Mouse (Mus musculus) R1 (cell line): Measurements from ENCODE around the gene Dtd1.
A peak's percentile ranks its signal among the peaks of the same experiment; 100 is the strongest.

Source experiments
- DNase-seq: peaks from one replicate; pipeline ENCODE4 v3.0.0-alpha.2; 2018; ENCODE audit warnings: low read depth, low spot score

The Dtd1 gene

DNA sequence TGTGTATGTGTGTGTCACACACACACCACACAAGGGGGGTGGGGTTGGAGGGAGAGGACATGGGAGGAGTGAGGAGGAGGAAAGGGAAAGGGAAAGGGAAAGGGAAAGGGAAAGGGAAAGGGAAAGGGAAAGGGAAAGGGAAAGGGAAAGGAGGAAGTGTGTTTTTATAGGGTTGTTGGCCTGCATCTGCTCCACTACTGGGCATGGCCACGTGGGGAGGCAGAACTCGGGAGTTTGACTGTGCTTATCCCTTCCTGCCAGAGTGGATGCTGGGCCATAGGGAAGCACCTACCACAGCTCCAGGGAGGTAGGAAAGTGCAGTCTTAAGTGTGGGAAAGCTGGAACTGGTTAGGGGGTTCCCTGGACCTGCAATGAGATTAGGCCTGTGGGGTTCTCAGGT lies 114.9 kb downstream of the Dtd1 start:
- peak; percentile 61 for DNase-seq

DNA sequence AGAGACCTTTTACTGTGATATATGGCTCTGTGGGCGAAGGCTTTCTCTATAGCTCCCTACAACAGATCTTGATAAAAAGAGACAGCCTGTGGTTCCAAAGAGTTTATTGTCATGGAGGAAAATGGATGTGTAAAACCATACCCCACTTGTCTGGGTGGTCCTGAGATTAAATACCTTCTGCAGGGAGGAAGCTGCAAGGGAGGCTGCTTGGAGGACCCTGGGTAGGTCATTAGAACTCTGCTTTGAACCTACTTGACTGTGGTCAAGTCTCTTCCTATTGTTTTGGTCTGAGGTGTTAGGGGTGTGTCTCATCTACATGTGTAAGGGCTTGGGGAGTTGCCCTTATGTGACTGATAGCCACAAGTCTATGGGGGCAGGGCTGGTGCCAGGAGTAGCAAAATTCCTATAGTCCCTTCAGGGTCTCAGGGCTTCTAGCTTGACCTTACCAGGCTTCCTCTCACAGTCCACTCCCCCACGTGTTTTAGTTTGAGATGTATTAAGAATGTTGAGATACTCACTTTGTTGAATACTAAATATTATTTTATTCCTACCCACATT lies 115.6 kb downstream of the Dtd1 start:
- peak; percentile 97 for DNase-seq

DNA sequence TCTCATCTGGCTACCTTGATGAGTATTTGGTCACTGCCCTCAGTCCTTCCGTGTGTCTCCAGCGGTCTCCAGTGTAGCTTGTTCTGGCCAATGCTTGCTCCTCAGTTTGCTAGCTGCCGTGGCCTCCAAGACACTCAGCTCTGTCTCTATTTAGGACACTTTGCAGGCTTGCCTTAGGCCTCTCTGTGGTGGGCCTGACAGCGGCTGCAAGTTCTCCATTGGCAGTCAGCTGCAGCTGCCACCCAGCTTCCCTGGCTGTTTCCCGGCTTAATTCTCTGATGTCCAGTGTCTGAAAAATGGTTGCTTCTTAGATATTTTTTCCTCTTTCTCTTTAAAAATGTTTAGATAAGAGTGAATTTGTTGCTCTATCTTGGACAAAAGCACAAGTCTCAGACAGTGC lies 116.6 kb downstream of the Dtd1 start:
- peak; percentile 45 for DNase-seq

DNA sequence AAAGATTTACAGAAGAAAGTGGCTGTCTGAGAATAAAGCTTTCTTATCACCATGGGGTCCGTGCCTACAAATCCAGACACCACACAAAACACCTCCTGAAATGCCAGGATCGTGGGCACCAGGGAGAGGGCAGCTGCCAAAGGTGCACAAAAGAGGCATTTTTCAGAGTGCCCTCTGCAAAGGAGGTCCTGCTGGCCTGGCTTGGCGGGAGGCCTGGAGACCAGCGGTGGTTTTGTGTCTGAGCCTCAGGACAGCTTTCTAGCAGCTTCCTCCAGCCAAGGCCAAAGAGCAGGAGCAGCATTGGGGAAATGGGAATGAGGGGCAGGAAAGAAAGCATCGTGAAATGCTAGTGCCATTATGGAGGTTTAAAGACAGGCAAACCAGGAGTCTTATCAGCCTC lies 118.6 kb downstream of the Dtd1 start:
- DNase-seq, result no peak

DNA sequence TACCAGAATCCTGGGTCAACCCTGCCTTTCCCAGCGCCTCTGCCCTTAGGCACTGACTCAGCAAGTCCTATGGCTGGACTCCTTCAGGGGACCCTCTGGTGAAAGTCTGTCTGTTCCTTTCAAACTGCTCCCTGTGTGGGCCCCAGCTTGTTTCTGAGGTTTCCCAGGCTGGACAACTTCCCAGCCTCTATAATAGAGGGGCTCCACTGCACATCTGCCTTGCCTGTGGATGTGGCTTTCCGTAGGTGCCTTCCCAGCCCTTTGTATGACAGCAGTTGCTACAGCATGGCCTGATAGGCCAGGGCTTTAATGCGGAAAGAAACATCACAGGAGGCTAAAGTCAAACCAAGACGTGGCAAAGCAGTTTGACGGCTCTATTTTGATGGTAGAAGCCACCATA lies 119.6 kb downstream of the Dtd1 start:
- no peak for DNase-seq

DNA sequence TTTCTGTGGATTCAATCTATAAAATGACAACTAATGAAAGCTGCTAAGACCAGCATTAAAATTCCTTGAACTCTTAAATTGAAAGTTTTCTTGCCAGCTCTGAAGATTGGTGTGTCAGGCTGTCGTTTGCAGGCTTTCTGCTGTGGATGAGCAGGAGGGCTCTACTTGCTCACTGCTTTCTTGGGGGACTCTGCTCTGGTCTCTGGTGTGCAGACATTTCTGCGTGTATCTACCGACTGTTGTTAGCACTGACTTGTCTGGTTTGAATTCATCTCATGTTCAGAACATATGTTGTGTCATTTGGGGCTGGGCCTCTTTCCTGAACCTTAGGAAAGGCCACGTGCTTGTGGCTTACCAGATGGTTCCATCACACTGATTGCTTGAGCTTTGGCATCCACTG lies 120.0 kb downstream of the Dtd1 start:
- no peak for DNase-seq

DNA sequence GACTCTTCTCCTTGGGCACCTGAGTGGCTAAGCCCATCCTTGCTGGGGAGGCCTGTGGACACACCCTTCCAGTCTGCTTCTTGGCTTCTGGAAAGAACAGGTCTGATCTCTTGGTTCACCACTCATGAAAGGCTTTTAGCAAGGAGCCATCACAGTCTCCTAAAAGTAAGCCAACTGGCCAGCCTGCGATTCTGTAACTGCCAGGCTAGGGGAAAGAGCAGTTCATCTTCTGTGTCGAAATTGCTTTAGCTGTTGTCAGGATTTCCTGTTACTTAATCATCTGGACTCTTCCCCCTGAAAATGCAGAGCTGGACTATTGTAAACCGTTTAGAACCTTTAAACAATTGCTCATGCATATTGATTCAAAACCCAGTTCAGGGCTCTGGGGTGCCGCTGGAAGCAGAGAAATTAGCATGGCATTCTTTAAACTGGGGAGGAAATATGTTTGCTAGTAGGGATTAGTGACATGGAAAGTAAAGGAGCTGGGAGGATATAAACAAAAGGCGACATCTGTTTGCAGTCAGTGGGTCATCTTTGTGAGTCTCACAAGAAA lies 120.8 kb downstream of the Dtd1 start:
- peak; percentile 52 for DNase-seq

DNA sequence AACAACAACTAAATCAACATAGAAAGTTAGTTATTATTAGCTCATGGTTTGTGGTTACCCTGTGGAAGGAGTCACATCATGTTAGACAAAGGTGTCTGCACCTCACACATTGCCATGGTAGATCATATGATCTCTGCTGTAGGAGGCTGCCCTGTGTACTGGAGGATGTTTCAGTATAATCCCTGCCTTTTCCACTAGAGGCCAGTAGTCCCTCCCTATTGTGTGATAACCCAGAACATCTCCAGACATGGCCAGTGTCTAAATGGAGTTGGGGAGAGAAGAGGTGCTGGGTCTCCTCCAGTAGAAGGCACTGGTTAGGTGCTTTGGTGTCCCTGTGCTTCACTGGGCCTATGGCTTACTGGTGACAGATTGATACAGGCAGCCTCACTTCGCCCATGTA lies 125.0 kb downstream of the Dtd1 start:
- peak; percentile 60 for DNase-seq

DNA sequence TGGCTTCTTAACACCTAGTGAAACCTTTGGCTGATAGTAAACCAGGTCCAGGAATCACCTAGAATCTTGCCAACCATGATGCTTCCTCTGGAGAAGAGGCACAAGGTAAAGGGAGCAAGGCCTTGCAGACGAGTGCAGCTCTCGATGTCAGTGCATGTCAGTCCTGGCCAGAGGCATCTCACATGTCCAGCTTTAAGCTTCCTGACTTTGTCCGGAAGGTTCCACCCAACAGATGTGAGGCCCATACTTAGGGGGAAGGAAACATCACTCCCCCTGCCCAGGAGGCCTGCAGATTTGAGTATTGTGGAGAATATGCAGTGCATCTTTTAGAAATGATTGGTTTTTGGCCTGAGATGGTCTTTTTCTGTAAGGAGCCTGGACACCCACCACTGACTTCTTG lies 127.4 kb downstream of the Dtd1 start:
- no peak for DNase-seq

DNA sequence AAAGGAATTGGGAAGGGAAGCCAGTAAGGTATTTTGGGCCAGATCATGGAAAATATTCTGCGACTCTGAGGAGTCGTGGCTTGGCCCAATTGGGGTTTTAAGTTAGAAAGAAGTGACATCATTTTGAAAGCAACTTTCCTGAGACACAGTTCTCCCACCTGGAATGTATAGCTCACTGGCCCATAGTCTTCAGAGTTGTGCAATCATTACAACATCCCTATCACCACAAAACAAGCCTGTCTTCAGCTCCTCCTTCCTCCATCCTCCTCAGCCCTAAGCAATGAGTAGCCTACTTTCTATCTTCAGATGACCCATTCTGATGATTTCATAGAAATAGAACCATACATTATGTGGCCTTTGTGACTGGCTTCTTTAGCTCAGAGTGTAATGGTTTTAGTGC lies 130.1 kb downstream of the Dtd1 start:
- no peak for DNase-seq

DNA sequence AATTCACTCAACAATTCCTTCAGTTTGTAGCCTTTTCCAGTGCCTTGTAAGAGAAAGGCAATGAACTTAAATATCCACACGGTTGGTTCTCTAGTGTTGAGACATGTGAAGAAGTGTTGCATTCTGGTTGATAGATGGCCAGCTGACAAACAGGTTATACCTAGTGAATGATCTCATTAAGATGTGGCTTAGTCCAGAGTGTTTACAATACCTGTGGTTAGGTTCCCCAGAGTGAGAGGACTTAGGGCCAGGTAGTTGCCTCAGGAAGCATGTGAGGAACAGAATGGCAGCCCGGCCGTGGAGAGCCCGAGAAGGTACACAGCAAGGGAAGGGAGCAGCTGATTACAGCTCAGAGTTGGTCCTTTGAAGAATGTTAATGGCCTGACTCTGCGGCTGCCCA lies 138.5 kb downstream of the Dtd1 start:
- no peak for DNase-seq

DNA sequence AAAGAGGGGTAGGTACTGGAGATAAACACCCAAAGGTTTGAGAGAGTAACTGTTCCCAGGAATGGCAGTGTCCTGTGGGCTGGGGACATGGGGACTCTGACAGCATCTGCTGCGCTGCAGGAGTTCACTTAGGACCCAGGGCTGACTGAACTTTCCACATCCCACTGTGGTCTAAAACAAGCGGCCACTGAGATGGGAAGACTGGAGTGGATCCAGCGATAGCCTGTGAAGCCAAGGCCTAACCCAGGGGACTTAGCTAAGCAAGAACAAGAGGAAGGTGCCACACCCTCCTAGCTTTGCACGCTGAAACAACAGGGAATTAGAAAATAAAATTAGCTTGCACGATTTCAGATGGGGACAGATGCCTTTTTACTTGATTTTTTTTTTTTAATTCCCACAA lies 138.9 kb downstream of the Dtd1 start:
- no peak for DNase-seq

DNA sequence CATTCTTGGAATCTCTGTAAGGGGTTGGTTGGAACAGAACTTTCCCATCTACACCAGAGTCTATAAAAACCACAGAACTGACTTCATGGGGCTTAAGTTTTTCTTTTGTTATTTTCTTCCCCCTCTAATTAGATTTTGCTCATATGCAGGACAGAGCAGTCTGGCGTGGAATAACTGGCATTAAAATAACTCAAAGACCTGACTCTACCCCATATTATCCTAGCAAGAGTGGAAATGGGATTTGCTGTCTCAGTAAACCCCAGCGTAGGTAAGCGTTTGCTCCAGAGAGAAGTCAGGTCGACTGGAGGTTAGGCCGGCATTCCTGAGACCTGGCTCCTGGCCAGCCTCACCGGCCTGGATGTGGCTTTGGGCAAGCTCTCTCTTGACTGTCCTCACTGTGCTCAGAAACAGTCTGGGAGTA lies 140.9 kb downstream of the Dtd1 start:
- no peak for DNase-seq

DNA sequence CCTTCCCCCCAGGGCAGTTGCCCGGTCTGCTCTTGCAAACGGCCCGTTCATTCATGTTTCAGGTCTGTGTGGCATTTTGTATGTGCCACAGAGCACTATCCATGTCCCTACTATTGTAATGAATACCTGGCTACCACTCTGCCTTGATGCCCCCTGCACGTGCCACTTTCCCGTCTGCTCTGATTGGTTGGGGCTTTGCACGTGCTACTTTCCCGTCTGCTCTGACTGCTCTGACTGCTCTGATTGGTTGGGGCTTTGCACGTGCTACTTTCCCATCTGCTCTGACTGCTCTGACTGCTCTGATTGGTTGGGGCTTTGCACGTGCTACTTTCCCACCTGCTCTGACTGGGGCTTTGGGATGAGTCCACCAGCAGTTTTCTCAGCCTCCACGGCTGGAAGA lies 142.3 kb downstream of the Dtd1 start:
- DNase-seq, result peak; percentile 37

DNA sequence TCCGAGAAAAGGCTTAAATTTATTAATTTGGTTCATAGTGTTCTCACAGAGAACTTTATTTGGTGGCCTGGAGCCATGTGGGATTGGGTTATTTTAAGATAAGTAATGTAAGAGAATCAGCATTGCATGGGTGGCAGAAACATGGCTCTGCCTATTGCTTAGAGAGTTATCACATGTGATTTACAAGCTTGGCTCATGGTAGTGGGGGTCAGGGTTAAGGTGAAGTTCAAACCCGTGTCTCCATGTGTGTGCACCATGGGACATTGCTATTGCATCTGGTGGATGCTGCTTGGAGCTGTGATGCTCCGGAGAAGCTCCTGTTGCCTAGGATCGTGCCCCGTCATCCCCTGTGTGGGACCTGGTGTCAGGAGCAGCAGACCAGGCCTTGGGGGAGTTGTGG lies 143.6 kb downstream of the Dtd1 start:
- DNase-seq, result no peak

DNA sequence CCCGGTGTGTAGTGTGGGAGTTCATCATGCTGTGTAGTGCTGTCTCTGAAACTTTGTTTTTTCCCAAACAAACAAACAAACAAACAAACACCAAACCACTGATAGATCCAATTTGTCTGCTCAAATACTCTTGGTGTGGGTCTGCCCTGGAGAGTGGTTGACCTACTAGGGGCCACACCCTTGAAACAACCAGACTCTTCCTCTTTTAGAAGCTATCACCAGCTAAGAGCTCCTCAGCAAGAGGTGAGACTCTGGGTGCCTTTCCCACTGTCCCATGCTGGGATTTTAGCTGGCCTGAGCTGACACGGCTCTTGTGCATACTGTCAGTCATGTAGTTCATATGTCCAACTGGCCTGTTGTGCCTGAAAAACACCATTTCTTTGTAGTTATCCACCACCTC lies 145.6 kb downstream of the Dtd1 start:
- no peak for DNase-seq

DNA sequence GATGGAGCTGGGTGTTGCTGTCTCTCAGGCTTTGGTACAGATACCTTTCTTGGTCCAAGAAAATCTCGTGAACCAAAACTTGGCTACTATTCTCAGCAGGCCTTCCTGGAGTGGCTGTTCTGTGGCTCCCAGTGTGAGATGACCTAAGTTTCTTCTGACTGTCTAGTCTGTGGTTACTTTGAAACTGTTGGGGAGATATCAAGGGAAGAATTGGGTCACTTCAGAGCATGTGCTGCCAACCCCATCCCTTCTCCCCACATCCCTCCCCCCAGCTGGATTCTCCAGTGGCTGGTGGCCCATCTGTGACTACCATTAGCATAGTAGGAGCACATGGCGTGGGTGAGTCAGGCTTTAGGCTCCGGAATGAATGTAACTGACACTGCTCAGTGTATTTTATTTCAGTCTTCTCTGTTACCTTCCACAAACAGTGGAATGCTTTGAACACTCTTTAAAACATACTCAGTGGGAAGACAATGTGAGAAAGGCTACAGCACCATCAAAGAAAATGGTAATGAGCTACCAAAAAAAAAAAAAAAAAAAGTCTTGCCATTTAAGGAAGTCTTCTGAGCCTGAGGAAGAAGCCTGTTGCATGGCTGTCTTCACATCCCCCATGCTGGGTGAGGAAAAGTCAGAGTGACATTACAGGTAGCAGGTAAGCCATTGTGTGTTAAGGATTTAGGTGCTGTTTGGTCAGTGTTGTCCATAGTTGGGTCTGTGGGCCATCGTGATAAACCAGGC lies 146.5 kb downstream of the Dtd1 start:
- DNase-seq, result no peak

DNA sequence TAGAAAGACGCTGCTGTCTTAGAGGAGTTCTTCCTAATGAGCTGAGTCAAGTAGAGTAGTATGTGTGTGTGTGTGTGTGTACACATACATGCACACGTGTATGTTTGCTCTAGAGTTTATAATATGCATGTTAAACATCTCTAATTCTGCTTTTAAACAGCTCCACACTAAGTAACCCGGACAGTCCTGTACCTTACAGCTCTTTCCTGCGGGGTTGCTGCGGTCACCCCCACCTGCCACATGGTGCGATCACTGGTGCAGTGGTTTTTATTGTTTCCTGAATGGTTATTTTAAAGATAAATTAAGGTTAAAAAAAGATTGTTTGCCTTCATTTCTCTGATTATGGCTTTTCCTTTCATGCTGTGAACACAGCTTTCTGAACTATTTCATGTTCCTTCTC lies 153.9 kb downstream of the Dtd1 start:
- DNase-seq, result no peak

DNA sequence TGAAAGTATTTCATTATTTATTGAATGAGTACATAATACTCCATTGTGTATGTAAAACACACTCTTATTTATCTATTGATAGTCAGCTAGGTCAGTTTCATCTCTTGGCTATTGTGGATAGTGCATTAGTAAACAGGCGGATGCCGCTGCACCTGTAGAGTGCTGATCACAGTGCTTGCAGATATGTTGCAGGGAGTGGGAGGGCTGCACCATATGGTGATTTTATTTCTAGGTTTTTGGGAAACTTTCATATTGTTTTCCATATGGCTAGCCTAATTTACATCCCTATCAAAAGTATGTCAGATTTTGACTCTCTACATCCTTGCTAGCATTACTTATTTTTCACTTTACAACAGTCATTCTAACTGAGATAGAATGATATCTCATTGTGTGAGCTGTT lies 155.3 kb downstream of the Dtd1 start:
- no peak for DNase-seq

DNA sequence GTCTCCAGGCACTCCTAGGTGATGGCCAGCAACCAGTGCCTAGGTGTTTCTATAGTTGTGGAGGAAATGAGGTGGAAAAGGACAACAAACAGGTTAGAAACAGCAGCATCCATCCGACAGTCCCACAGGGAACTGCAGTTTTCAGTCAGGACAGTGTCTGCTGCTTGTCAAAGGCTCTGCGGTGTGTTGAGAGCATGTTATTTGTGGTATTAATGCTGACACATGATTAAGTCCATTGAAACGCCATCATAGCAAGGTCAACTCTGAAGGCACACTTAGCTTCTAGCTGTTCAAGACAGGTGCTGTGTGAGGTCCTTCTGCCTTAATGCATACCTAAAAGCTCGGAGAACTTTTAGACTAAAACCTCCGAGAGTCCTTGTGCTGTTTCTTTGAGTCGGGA lies 161.0 kb downstream of the Dtd1 start:
- no peak for DNase-seq

DNA sequence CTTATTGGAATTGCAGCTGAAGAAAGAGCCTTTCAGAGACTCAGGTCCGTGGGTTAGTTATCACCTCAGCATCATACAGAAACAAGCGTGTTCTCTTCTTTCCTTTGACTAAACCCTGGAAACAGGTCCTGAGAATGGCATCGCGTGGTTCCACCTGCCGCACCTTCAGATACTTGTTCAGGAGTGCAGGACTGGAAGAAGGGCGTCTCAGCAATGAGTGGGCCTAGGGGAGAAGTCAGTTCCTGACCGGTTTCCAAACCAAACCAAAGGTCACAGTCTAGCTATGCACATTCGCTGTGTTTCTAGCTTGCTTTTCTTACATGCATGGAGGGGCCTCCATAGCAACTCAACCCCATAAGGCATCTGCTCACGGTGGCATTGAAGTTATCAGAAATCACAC lies 164.0 kb downstream of the Dtd1 start:
- DNase-seq, result no peak

DNA sequence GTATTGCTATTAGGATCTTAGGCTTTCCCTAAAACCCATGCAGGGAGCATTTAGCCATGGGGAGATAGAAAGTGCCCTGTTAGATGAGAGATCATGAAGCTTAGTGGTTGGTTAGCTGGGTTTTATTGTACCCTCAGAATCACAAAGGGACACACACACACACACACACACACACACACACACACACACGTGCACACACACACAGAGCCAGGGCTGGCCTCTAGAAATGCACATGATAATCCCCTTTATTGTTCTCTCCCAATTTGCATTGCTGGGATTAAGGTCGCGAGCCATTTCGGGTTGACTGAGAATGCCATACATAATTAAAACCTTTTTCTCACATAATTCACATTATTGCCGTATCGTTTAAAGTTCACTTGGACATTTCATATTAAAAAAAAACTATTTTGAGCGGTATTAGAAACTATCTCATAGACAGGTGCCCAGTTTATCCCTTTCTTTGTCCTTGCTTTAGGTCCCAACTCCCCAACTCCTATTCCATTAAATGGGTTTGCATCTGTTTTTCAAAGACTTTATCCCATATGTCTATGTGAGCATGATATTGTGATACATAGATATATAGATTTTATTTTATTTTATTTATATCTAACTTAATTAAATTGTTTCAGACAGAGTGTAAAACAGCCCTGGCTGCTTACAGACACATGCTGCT lies 164.6 kb downstream of the Dtd1 start:
- no peak for DNase-seq

DNA sequence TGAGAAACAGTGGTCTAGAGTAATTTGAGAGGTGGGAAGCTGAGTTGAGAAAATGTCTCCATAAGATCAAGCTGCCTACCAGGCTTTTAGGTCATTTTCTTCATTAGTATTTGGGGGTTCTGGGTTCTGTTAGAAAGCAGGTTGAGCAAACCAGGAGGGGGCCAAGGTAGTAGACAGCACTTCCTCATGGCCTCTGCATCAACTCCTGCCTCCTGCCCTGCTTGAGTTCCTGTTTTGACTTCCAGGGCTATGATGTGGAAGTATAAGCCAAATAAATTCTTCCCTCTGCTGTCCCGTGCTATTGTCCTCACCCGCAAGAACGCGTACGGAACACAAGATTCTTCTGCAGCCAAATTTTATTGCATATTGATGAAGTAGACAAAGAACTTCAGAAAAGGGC lies 165.5 kb downstream of the Dtd1 start:
- DNase-seq, result no peak
